Mouse (Mus musculus) testis, adult 2 months (tissue): ENCODE results near the gene Ano10. TPM values are rescaled to one million over a fixed set of nuclear protein-coding genes. Genes with fewer than 3 reads are reported as not detected.

Experiments
- H3K27ac ChIP-seq: fragments of 200-500 bp; 2 replicates; pipeline ENCODE4 v1.5.1; 2012; ENCODE audit warnings: low read depth, low read length; ENCODE audit not compliant: control insufficient read depth, insufficient read depth
- H3K27me3 ChIP-seq: fragments of 200-500 bp; 2 replicates; pipeline ENCODE4 v1.6.1; 2012; ENCODE audit warnings: mild to moderate bottlenecking, low read length, moderate library complexity; ENCODE audit not compliant: control insufficient read depth, insufficient read depth
- H3K36me3 ChIP-seq: fragments of 200-500 bp; 2 replicates; pipeline ENCODE4 v1.6.1; 2012; ENCODE audit warnings: mild to moderate bottlenecking, low read length; ENCODE audit not compliant: control insufficient read depth, insufficient read depth
- H3K4me1 ChIP-seq: fragments of 200-500 bp; 2 replicates; pipeline ENCODE4 v1.6.1; 2012; ENCODE audit warnings: low read length; ENCODE audit not compliant: control insufficient read depth, insufficient read depth
- H3K4me3 ChIP-seq: fragments of 200-500 bp; 2 replicates; pipeline ENCODE4 v1.5.1; 2012; ENCODE audit warnings: low read depth, mild to moderate bottlenecking, low read length, moderate library complexity, mixed read lengths; ENCODE audit not compliant: control insufficient read depth
- CTCF ChIP-seq: fragments of 200-500 bp; IDR thresholded peaks from 2 replicates; pipeline ENCODE4 v1.5.1; 2012; ENCODE audit warnings: low read depth, mild to moderate bottlenecking, inconsistent platforms, low read length, moderate library complexity; ENCODE audit not compliant: control insufficient read depth, insufficient read depth, insufficient replicate concordance
- POLR2A ChIP-seq: fragments of 200-500 bp; IDR thresholded peaks from 2 replicates; pipeline ENCODE4 v1.6.1; 2012; ENCODE audit warnings: low read depth, mild to moderate bottlenecking, inconsistent platforms, low read length, moderate library complexity; ENCODE audit not compliant: control insufficient read depth
- polyA plus RNA-seq: library from polyadenylated mRNA; depleted of rRNA; stranded (reverse); fragments of >200 nt; gene quantifications from 2 replicates; pipeline ENCODE4 v1.2.3, GENCODE M21; 2012

The Ano10 gene
- polyA plus RNA-seq, 1 experiment: 53.8 TPM

- TF ChIP-seq POLR2A: no peak
- no peak overlapping the region for H3K27ac ChIP-seq
Measured at GRCm38 (mm10) chr9:122185953-122186352, 108.3 kb downstream of the Ano10 start.

DNA sequence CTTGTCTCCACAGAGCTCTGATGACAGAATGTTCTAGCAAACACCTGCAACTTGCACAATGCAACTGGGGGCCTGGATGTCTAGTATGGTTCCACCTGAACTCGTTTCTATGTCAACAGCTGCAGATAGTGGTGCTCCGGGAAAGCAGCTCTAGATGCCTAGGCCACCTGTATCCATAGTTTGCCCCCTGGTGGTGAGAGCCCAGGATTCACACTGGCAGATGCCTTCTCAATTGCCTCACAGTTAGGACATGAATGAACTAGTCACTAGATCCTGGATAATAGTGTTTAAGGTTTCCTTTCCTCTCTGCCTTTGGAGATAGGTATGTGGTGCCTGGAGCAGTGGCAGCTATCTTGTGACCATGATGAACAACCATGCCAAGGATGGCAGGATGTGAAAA lies 109.2 kb downstream of the Ano10 start:
- H3K27me3 ChIP-seq: no peaks in the 10 kb centered on the region
- H3K27ac ChIP-seq: no peak overlapping the region
- H3K36me3 ChIP-seq: no peaks in the 10 kb centered on the region
- H3K4me1 ChIP-seq: no peaks in the 10 kb centered on the region
- TF ChIP-seq CTCF (peak; percentile 53; the same call in 1 of the 2 replicates), POLR2A (no peak)
- H3K4me3 ChIP-seq: no peak overlapping the region

More at GRCm38 (mm10) chr9:122185953-122186352, 108.3 kb downstream of the Ano10 start:
- no peaks in the 10 kb centered on the region for H3K4me1 ChIP-seq
- H3K27me3 ChIP-seq: no peaks in the 10 kb centered on the region
- no peak overlapping the region for H3K4me3 ChIP-seq
- no peaks in the 10 kb centered on the region for H3K36me3 ChIP-seq

DNA sequence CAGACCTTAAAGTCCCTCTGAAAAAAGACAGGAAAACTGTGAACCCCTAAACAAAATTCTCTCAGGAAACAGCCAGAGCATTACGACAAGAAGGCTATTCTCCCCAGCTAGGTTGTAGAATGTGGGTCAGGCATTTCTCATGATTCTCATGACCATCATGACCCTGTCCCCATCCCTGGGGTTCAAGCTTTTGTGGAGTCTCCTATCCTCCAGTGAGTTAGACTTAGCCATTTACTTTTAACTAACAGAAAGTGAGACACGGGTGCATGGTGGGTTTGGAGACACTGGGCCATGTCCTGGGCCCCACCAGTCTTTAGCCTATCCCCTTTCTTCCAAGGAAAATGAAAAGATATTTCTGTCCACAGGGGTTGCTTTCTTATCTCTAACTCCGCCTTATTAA lies 109.9 kb downstream of the Ano10 start:
- H3K4me3 ChIP-seq: no peak overlapping the region
- TF ChIP-seq POLR2A (no peak), CTCF (no peak)
- H3K4me1 ChIP-seq: no peaks in the 10 kb centered on the region
- no peaks in the 10 kb centered on the region for H3K36me3 ChIP-seq
- no peaks in the 10 kb centered on the region for H3K27me3 ChIP-seq
- H3K27ac ChIP-seq: no peak overlapping the region

DNA sequence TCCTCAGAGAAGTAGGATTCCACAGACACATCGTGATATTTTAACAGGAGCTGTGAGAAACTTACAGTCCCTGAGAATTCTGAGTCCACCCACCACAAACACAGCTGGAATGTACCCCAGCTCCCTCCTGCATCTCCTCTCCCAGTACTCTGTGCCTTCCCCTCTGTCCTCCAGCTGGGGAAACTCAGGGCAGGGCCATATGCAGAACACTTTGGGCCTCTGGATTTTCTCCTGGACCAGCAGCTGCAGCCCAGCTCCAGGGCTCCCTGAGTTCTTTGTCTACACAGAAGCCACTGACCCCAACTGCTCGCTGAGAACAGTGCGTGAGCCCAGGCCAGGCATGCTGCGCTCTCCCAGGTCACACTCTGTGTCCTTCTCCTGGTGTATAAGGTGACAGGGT lies 111.1 kb downstream of the Ano10 start:
- Histone ChIP-seq H3K4me3 (no peak overlapping the region), H3K27ac (no peak overlapping the region), H3K36me3 (no peaks in the 10 kb centered on the region), H3K4me1 (no peaks in the 10 kb centered on the region), H3K27me3 (no peaks in the 10 kb centered on the region)
- no peak for TF ChIP-seq CTCF

GRCm38 (mm10) chr9:122180105-122180504 lies 114.1 kb downstream of the Ano10 start:
- no peaks in the 10 kb centered on the region for H3K36me3 ChIP-seq
- no peak overlapping the region for H3K4me3 ChIP-seq
- H3K4me1 ChIP-seq: no peaks in the 10 kb centered on the region
- H3K27me3 ChIP-seq: no peaks in the 10 kb centered on the region
- H3K27ac ChIP-seq: no peak overlapping the region
- TF ChIP-seq POLR2A (no peak), CTCF (no peak)

DNA sequence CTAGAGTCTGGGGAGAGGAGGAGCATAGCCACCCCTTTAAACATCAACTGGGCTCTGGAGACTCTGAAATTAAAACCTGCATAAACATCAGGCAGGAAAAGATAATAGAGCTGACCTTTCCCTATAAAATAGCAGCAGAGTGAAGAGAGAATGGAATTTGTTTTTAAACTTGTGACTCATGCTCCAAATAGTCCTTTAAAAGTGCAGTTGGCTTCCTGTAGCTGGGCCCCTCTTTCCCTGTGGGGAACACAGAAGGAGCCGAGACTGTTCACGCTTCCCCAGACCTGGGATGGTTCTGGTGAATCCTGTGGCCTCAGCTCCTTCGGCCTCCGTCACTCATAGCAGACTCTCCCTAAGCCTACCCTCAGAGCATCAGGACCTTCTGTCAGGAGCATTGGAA lies 115.8 kb downstream of the Ano10 start:
- H3K36me3 ChIP-seq: no peaks in the 10 kb centered on the region
- no peak overlapping the region for H3K4me3 ChIP-seq
- no peak for TF ChIP-seq CTCF
- TF ChIP-seq POLR2A: no peak

GRCm38 (mm10) chr9:122177256-122178220 lies 116.7 kb downstream of the Ano10 start:
- TF ChIP-seq CTCF: no peak
- TF ChIP-seq POLR2A: no peak
- H3K36me3 ChIP-seq: no peaks in the 10 kb centered on the region
- no peak overlapping the region for H3K27ac ChIP-seq
- H3K4me1 ChIP-seq: no peaks in the 10 kb centered on the region
- no peak overlapping the region for H3K4me3 ChIP-seq
- no peaks in the 10 kb centered on the region for H3K27me3 ChIP-seq

More for the DNA sequence above, 115.8 kb downstream of the Ano10 start:
- H3K27ac ChIP-seq: no peak overlapping the region
- no peaks in the 10 kb centered on the region for H3K4me1 ChIP-seq
- H3K27me3 ChIP-seq: no peaks in the 10 kb centered on the region

GRCm38 (mm10) chr9:122174723-122175122 lies 119.5 kb downstream of the Ano10 start:
- H3K27me3 ChIP-seq: no peaks in the 10 kb centered on the region
- H3K27ac ChIP-seq: no peak overlapping the region
- H3K36me3 ChIP-seq: no peaks in the 10 kb centered on the region
- no peaks in the 10 kb centered on the region for H3K4me1 ChIP-seq
- H3K4me3 ChIP-seq: no peak overlapping the region
- no peak for TF ChIP-seq CTCF
- TF ChIP-seq POLR2A: no peak
